21 mouse cellular contexts compared by ENCODE assay signal in genomic region chr12:111151422-111152156, GRCm38 (mm10). TPM values are rescaled to one million over a fixed set of nuclear protein-coding genes. Genes with fewer than 3 reads are reported as not detected.
"Had no signal": no experiment of that assay in that cellular context is flagged by ENCODE, and none has a peak within 500 bp of the region (broad histone marks: within the 10 kb centered on the region; RNA-seq: fewer than 3 reads in every experiment).

No protein-coding gene starts in this region.

- H3K4me2 ChIP-seq: lung, embryonic 15.5 days; midbrain, embryonic 12.5 days; midbrain, embryonic 15.5 days; neural tube, embryonic 12.5 days; neural tube, embryonic 15.5 days had no signal

- H3K27me3 ChIP-seq: lung, embryonic 15.5 days; midbrain, embryonic 15.5 days; neural tube, embryonic 12.5 days; neural tube, embryonic 15.5 days had no signal

- H3K9me3 ChIP-seq: lung, embryonic 15.5 days; midbrain, embryonic 12.5 days; midbrain, embryonic 15.5 days; neural tube, embryonic 12.5 days; neural tube, embryonic 15.5 days had no signal

- DNase-seq: kidney, adult 2 months; kidney, postnatal 36 days; lung, adult 18-20 months; lung, postnatal 10 days; lung, postnatal 36 days; thymus, postnatal 25 days had no signal

- H3K4me1 ChIP-seq: neural tube, embryonic 12.5 days had no signal

- ATAC-seq: intestine, postnatal 0 days; midbrain, embryonic 15.5 days had no signal

- H3K9ac ChIP-seq: lung, embryonic 15.5 days; midbrain, embryonic 12.5 days; midbrain, embryonic 15.5 days; neural tube, embryonic 12.5 days; neural tube, embryonic 15.5 days had no signal

- H3K27ac ChIP-seq: kidney, postnatal 0 days; lung, embryonic 15.5 days; midbrain, embryonic 12.5 days; midbrain, embryonic 15.5 days; neural tube, embryonic 12.5 days; neural tube, embryonic 15.5 days had no signal

- H3K4me3 ChIP-seq: lung, embryonic 15.5 days; midbrain, embryonic 12.5 days; midbrain, embryonic 15.5 days; neural tube, embryonic 12.5 days; neural tube, embryonic 15.5 days had no signal

- H3K36me3 ChIP-seq: lung, embryonic 15.5 days; midbrain, embryonic 12.5 days; midbrain, embryonic 15.5 days; neural tube, embryonic 12.5 days; neural tube, embryonic 15.5 days had no signal

RNA-seq across cellular contexts. Expression of gene 4930595D18Rik, which starts 32.7 kb away (rescaled TPM):
- total RNA-seq: layer of hippocampus, adult 8-10 months; left cerebral cortex, adult 18-20 months; left cerebral cortex, postnatal 36 days had no signal
- polyA plus RNA-seq: intestine, embryonic 14.5 days; intestine, postnatal 0 days; kidney, adult 2 months; kidney, embryonic 14.5 days; kidney, postnatal 0 days; limb, embryonic 11.5 days; lung, embryonic 15.5 days; midbrain, embryonic 12.5 days; neural tube, embryonic 12.5 days; neural tube, embryonic 15.5 days; small intestine, adult 2 months; spleen, adult 2 months had no signal
